Mouse (Mus musculus) embryo, embryonic 11.5 days (tissue): Measurements from ENCODE around the gene Cyfip2.
A peak's percentile ranks its signal among the peaks of the same experiment; 100 is the strongest.

Experiments used
- DNase-seq: peaks from one replicate; pipeline ENCODE4 v3.0.0-alpha.2; 2012; ENCODE audit warnings: low read depth, low spot score

The Cyfip2 gene

GRCm38 (mm10) chr11:46312523-46313035, at the start of gene Cyfip2:
Gene Cyfip2 (minus strand): TSS chr11:46312859.
- DNase-seq, result no peak

- DNase-seq, result no peak
These were observed 48.5 kb upstream of the Cyfip2 start for GRCm38 (mm10) chr11:46360991-46361665.

GRCm38 (mm10) chr11:46358369-46358768, 45.7 kb upstream of the Cyfip2 start:
- DNase-seq, result no peak

- DNase-seq, result no peak
These were observed 37.2 kb upstream of the Cyfip2 start for GRCm38 (mm10) chr11:46349681-46350410.

GRCm38 (mm10) chr11:46348416-46348815, 35.8 kb upstream of the Cyfip2 start:
- no peak for DNase-seq

GRCm38 (mm10) chr11:46347756-46348155, 35.1 kb upstream of the Cyfip2 start:
- DNase-seq, result no peak

- no peak for DNase-seq
These were observed 31.4 kb upstream of the Cyfip2 start for GRCm38 (mm10) chr11:46343886-46344546.

GRCm38 (mm10) chr11:46341960-46342359, 29.3 kb upstream of the Cyfip2 start:
- no peak for DNase-seq

GRCm38 (mm10) chr11:46336020-46336419, 23.4 kb upstream of the Cyfip2 start:
- DNase-seq, result no peak

- no peak for DNase-seq
These were observed 19.6 kb upstream of the Cyfip2 start for GRCm38 (mm10) chr11:46332217-46332616.

GRCm38 (mm10) chr11:46326271-46327015, 13.8 kb upstream of the Cyfip2 start:
- no peak for DNase-seq

GRCm38 (mm10) chr11:46321559-46321958, 8.9 kb upstream of the Cyfip2 start:
- DNase-seq, result no peak

GRCm38 (mm10) chr11:46314534-46314933, 1.9 kb upstream of the Cyfip2 start:
- no peak for DNase-seq

GRCm38 (mm10) chr11:46313851-46314250, 1.2 kb upstream of the Cyfip2 start:
- no peak for DNase-seq

- DNase-seq, result peak; percentile 44
These were observed 746 bp downstream of the Cyfip2 start for GRCm38 (mm10) chr11:46311703-46312522.

GRCm38 (mm10) chr11:46311181-46311702, 1.4 kb downstream of the Cyfip2 start:
- no peak for DNase-seq

- DNase-seq, result no peak
These were observed 2.0 kb downstream of the Cyfip2 start for GRCm38 (mm10) chr11:46310647-46311063.

- DNase-seq, result no peak
These were observed 2.7 kb downstream of the Cyfip2 start for GRCm38 (mm10) chr11:46309808-46310555.

- DNase-seq, result no peak
These were observed 3.4 kb downstream of the Cyfip2 start for GRCm38 (mm10) chr11:46309111-46309741.
